Mouse (Mus musculus) heart, embryonic 13.5 days (tissue): ENCODE data around the gene Zfp334. TPM values are rescaled to one million over a fixed set of nuclear protein-coding genes. Genes with fewer than 3 reads are reported as not detected.

Experiments used
- polyA plus RNA-seq: library from polyadenylated mRNA; unstranded; fragments of >200 nt; fragmentation: Nextera tagmentation; extraction: Ambion mirVana; gene quantifications from 2 replicates; pipeline ENCODE4 v1.2.1, GENCODE M21; 2015

The Zfp334 gene
- polyA plus RNA-seq, 1 experiment from 2014 or later: 5.1 TPM

Other genes with a start within 250 kb of the Zfp334 start
- gene Cdh22, start 153.4 kb downstream of the Zfp334 start, polyA plus RNA-seq: 0.08 TPM in 1 of 2 replicates, not detected in the other
- gene Slc35c2, start 100.4 kb downstream of the Zfp334 start, polyA plus RNA-seq: 37.6 and 46.4 TPM in 2 replicates
- 40.8 and 42.8 TPM in 2 replicates for gene Elmo2, start 61.8 kb downstream of the Zfp334 start, polyA plus RNA-seq
- 0.16 TPM in 1 of 2 replicates, not detected in the other for gene Zfp663, start 19.5 kb downstream of the Zfp334 start, polyA plus RNA-seq
- gene Ocstamp, start 12.1 kb upstream of the Zfp334 start, polyA plus RNA-seq: 0.18 TPM in 1 of 2 replicates, not detected in the other
- 0.18 and 0.23 TPM in 2 replicates for gene Slc13a3, start 85.0 kb upstream of the Zfp334 start, polyA plus RNA-seq
- gene Trp53rka, start 105.1 kb upstream of the Zfp334 start, polyA plus RNA-seq: 21.0 and 23.2 TPM in 2 replicates
- 5.5 and 5.6 TPM in 2 replicates for gene Slc2a10, start 115.5 kb upstream of the Zfp334 start, polyA plus RNA-seq
- 0.19 and 0.20 TPM in 2 replicates for gene Eya2, start 206.8 kb upstream of the Zfp334 start, polyA plus RNA-seq